8 mouse cellular contexts compared by ENCODE assay signal in the genomic region with DNA sequence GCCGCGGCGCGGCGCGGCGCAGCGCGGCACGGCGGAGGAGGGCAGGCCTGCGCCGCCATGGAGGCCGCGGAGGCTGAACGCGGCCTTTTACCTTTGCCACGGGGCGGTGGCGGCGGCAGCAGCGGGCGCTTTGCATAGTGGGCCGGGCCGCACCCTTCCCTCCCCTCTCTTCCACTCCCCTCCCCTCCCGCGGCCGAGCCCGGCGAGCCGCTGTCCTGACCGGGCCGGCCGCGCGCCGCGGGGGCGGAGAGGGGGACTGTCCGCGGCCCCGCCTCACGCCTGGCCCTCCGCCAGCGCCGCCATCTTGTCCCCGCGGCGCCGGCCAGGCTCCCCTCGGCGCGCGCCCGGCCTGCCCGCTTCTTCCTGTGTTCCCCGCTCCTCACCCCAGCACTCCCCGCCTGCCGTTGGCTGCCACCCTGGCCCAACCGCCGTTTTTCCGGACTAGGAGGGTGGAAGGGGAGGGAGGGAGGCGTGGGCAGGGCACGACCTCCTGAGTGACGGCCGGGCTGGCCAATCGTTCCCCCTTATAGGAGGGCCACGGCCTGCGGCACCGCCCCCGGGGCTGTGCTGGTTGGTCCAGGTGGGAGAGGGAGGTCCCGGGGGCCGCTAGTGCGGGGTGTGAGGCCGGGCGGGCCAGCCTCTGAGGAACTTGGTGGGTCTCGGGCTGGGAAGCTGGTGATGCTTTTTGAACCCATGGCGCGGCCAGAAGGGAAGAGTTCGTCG. TPM values are rescaled to one million over a fixed set of nuclear protein-coding genes. Genes with fewer than 3 reads are reported as not detected.
DNase-seq lines count a peak whose midpoint lies in the region; ATAC-seq and TF ChIP-seq lines count a peak whose summit lies in the region.

No protein-coding gene starts in this region.

- H3K27ac ChIP-seq in forebrain, embryonic 12.5 days, result peak overlapping the region; percentile 100
- peak overlapping the region; percentile 100 for H3K27ac ChIP-seq in heart, postnatal 0 days (ENCODE audit: low read depth)
- H3K27ac ChIP-seq in liver, embryonic 16.5 days (ENCODE audit: low read length), result peak overlapping the region; percentile 100
- peak overlapping the region; percentile 99 for H3K27ac ChIP-seq in neural tube, embryonic 13.5 days (replicated peaks)
- H3K27ac ChIP-seq in testis, adult 2 months (ENCODE audit: control insufficient read depth, insufficient read depth, low read depth, low read length), result peak overlapping the region; percentile 96

- no peaks in the 10 kb centered on the region for H3K27me3 ChIP-seq in E14TG2a.4 (ENCODE audit: insufficient read depth, low read length)
- no peaks in the 10 kb centered on the region for H3K27me3 ChIP-seq in forebrain, embryonic 12.5 days
- H3K27me3 ChIP-seq in heart, postnatal 0 days (ENCODE audit: control insufficient read depth, insufficient read depth, low read length), result no peaks in the 10 kb centered on the region
- no peaks in the 10 kb centered on the region for H3K27me3 ChIP-seq in liver, embryonic 16.5 days (ENCODE audit: control insufficient read depth, insufficient read depth, low read depth, low read length)
- H3K27me3 ChIP-seq in neural tube, embryonic 13.5 days, result no peaks in the 10 kb centered on the region
- no peaks in the 10 kb centered on the region for H3K27me3 ChIP-seq in testis, adult 2 months (ENCODE audit: control insufficient read depth, insufficient read depth, low read length)

- H3K9ac ChIP-seq in forebrain, embryonic 12.5 days, result peak overlapping the region; percentile 99
- peak overlapping the region; percentile 99 for H3K9ac ChIP-seq in heart, postnatal 0 days (replicated peaks; ENCODE audit: low read depth, low read length)
- H3K9ac ChIP-seq in liver, embryonic 16.5 days (ENCODE audit: low read depth, low read length), result peak overlapping the region; percentile 99
- H3K9ac ChIP-seq in neural tube, embryonic 13.5 days, result peak overlapping the region; percentile 99

- peak overlapping the region; percentile 89 for H3K4me3 ChIP-seq in E14TG2a.4 (replicated peaks; ENCODE audit: low read length)
- peak overlapping the region; percentile 95 for H3K4me3 ChIP-seq in forebrain, embryonic 12.5 days (replicated peaks)
- H3K4me3 ChIP-seq in heart, postnatal 0 days (ENCODE audit: low read depth, low read length), result peak overlapping the region; percentile 88
- peak overlapping the region; percentile 98 for H3K4me3 ChIP-seq in liver, embryonic 16.5 days (ENCODE audit: low read depth, low read length)
- peak overlapping the region; percentile 95 for H3K4me3 ChIP-seq in neural tube, embryonic 13.5 days
- peak overlapping the region; percentile 92 for H3K4me3 ChIP-seq in testis, adult 2 months (ENCODE audit: control insufficient read depth, low read depth, low read length)

- TF ChIP-seq EP300 in heart, postnatal 0 days (IDR thresholded peaks at IDR 0.05; ENCODE audit: low read depth), result 0 out of 2 replicates have a peak, but pooled peaks have one; percentile 74

- WGBS in forebrain, embryonic 12.5 days, result under 1% methylated on average over 37 of the region's 81 CpGs
- WGBS in heart, postnatal 0 days, result under 1% methylated on average over 49 of the region's 81 CpGs
- under 1% methylated on average over 45 of the region's 81 CpGs for WGBS in liver, embryonic 16.5 days (ENCODE audit: insufficient replicate concordance)
- WGBS in neural tube, embryonic 13.5 days, result under 1% methylated on average over 58 of the region's 81 CpGs

- peak; percentile 88 for TF ChIP-seq POLR2A in testis, adult 2 months (IDR thresholded peaks at IDR 0.05; ENCODE audit: control insufficient read depth, low read depth, low read length)

- TF ChIP-seq CTCF in E14TG2a.4 (conservative IDR thresholded peaks at IDR 0.05; ENCODE audit: low read length), result no peak
- peak; percentile 12; the same call in 1 of the 2 replicates for TF ChIP-seq CTCF in heart, postnatal 0 days (IDR thresholded peaks at IDR 0.05; ENCODE audit: low read depth)
- TF ChIP-seq CTCF in testis, adult 2 months (IDR thresholded peaks at IDR 0.05; ENCODE audit: control insufficient read depth, insufficient read depth, insufficient replicate concordance, low read depth, low read length), result no peak

- no peaks in the 10 kb centered on the region for H3K36me3 ChIP-seq in E14TG2a.4 (ENCODE audit: insufficient read depth, low read length)
- no peaks in the 10 kb centered on the region for H3K36me3 ChIP-seq in forebrain, embryonic 12.5 days (replicated peaks)
- H3K36me3 ChIP-seq in heart, postnatal 0 days (replicated peaks; ENCODE audit: control insufficient read depth, insufficient read depth, low read length), result no peaks in the 10 kb centered on the region
- H3K36me3 ChIP-seq in liver, embryonic 16.5 days (ENCODE audit: control insufficient read depth, insufficient read depth), result no peaks in the 10 kb centered on the region
- H3K36me3 ChIP-seq in neural tube, embryonic 13.5 days, result no peaks in the 10 kb centered on the region
- no peaks in the 10 kb centered on the region for H3K36me3 ChIP-seq in testis, adult 2 months (ENCODE audit: control insufficient read depth, insufficient read depth, low read length)

- no peaks in the 10 kb centered on the region for H3K9me3 ChIP-seq in E14TG2a.4 (ENCODE audit: low read length)
- no peaks in the 10 kb centered on the region for H3K9me3 ChIP-seq in forebrain, embryonic 12.5 days
- H3K9me3 ChIP-seq in heart, postnatal 0 days (replicated peaks; ENCODE audit: control insufficient read depth, low read length), result no peaks in the 10 kb centered on the region
- no peaks in the 10 kb centered on the region for H3K9me3 ChIP-seq in liver, embryonic 16.5 days (replicated peaks; ENCODE audit: control insufficient read depth, low read length)
- no peaks in the 10 kb centered on the region for H3K9me3 ChIP-seq in neural tube, embryonic 13.5 days

- DNase-seq in c-Kit-positive CD71-positive TER-119-positive erythroid progenitor cells, embryonic 14.5 days (ENCODE audit: low spot score), result peak; percentile 98
- DNase-seq in heart, postnatal 0 days (ENCODE audit: low spot score), result peak; percentile 96
- DNase-seq in kidney, postnatal 4 days, result peak; percentile 100

- peak overlapping the region; percentile 75 for H3K4me2 ChIP-seq in forebrain, embryonic 12.5 days
- peak overlapping the region; percentile 70 for H3K4me2 ChIP-seq in heart, postnatal 0 days (ENCODE audit: low read depth, low read length)
- H3K4me2 ChIP-seq in liver, embryonic 16.5 days (ENCODE audit: low read depth, low read length), result peak overlapping the region; percentile 74
- H3K4me2 ChIP-seq in neural tube, embryonic 13.5 days, result peak overlapping the region; percentile 77

- peak; percentile 99 for ATAC-seq in forebrain, embryonic 12.5 days (ENCODE audit: low FRiP score)
- ATAC-seq in heart, postnatal 0 days (ENCODE audit: insufficient read depth, low read depth), result peak; percentile 97
- ATAC-seq in liver, embryonic 16.5 days (ENCODE audit: low read depth), result peak; percentile 96
- peak; percentile 99 for ATAC-seq in neural tube, embryonic 13.5 days (ENCODE audit: low read depth)

- H3K4me1 ChIP-seq in E14TG2a.4 (replicated peaks; ENCODE audit: low read depth, low read length), result peaks cover 46% of the 10 kb centered on the region
- peaks cover 38% of the 10 kb centered on the region for H3K4me1 ChIP-seq in forebrain, embryonic 12.5 days
- peaks cover 32% of the 10 kb centered on the region for H3K4me1 ChIP-seq in heart, postnatal 0 days (ENCODE audit: control insufficient read depth, insufficient read depth)
- H3K4me1 ChIP-seq in liver, embryonic 16.5 days (ENCODE audit: control insufficient read depth, low read depth, low read length), result peaks cover 40% of the 10 kb centered on the region
- peaks cover 44% of the 10 kb centered on the region for H3K4me1 ChIP-seq in neural tube, embryonic 13.5 days (replicated peaks)
- peaks cover 3% of the 10 kb centered on the region for H3K4me1 ChIP-seq in testis, adult 2 months (ENCODE audit: control insufficient read depth, insufficient read depth, low read length)

RNA-seq across cellular contexts. Expression of gene Nr2c2, which starts 0.7 kb away (rescaled TPM):
- polyA plus RNA-seq in forebrain, embryonic 12.5 days (2016; fragmentation: Nextera tagmentation; extraction: Ambion mirVana), result 24.0 and 36.0 TPM in 2 replicates
- 47.0 and 48.9 TPM in 2 replicates for total RNA-seq in heart, postnatal 0 days (2014; rRNA removed; ENCODE audit: low replicate concordance)
- 7.4 and 8.0 TPM in 2 replicates for polyA plus RNA-seq in heart, postnatal 0 days (2015; fragmentation: Nextera tagmentation; extraction: Ambion mirVana)
- 3.9 and 4.3 TPM in 2 replicates for polyA plus RNA-seq in liver, embryonic 16.5 days (2015; fragmentation: Nextera tagmentation; extraction: Ambion mirVana)
- polyA plus RNA-seq in neural tube, embryonic 13.5 days (2015; fragmentation: Nextera tagmentation; extraction: Ambion mirVana), result 27.0 and 33.6 TPM in 2 replicates
- 15.6 and 22.4 TPM in 2 replicates for polyA plus RNA-seq in testis, adult 2 months (2012; rRNA removed)

Comparison
In these comparisons a context has a peak if more than half of its experiments do, and no peak if none do; other contexts are left out.
1. Peak in every context shown above with its lines: DNase-seq, ATAC-seq, H3K4me3 ChIP-seq and H3K27ac ChIP-seq.